Mouse (Mus musculus) CD4-positive naive resting alpha-beta T cell, adult 76 days (primary cell): Measurements from ENCODE around the gene Mapk6. TPM values are rescaled to one million over a fixed set of nuclear protein-coding genes. Genes with fewer than 3 reads are reported as not detected.

ENCODE experiments used
- total RNA-seq: library from RNA; stranded (reverse); gene quantifications from one replicate; pipeline ENCODE4 v1.2.4, GENCODE M21; 2023

Gene Mapk6
- 85.2 TPM for total RNA-seq

DNA sequence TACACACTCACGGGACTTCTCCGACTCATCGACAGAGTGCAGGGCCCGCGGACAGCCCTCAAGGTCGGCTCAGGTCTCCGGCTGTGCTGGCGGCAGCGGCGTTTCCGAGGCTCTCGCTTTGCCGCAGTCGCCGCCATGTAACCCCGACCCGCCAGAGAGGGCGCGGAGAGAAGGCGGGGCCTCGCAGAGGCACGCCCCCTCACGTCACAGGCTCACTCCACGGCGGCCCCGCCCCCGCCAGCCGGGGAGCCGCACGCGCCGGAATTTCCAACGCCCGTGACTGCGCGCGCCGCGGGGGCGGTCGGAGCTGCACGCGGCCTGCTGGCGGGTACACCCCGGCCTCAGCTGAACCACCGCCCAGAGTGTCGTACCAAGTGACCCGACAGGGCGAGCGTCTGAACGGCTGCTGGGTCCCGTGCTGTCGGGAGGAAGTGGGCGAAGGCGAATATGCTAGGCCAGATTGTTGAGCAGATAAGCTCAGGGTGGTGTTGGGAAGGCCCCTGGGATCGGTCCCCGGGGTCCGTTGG lies at the start of gene Mapk6:
Mapk6 (minus strand) TSS at position 154 of the 527 bp plus-strand sequence.

DNA sequence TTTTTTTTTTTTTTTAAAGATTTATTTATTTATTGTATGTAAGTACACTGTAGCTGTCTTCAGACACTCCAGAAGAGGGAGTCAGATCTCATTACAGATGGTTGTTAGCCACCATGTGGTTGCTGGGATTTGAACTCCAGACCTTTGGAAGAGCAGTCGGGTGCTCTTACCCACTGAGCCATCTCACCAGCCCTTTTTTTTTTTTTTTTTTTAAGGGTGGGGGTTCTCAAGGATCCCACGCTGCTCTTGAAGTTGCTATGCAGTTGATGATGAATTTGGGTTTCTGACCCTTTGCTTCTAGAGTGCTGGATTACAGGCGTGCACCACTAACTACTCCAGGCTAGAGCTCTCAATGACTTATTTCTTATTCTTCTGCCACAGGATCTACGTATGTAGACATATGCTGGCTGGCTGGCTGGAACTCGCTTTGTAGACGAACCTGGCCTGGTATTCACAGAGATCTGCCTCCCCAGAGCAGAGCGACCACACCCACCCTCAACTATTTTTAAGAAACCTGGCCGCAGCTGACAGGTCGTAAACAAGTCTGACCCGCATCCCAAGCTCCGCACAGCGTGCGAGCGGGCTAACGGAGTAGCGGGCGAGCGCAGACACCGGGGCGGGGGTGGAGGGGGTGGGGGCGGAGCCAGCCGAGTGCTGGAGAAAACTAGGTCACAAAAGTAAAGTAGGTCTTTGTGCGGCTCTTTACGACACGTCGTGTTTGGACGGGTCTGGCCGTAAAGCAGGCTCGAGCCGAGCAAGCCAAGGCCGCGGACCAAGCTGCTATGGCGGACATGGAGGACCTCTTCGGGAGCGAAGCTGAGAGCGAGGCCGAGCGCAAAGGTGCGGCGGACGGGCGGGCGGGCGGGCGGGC lies 31.2 kb upstream of the Mapk6 start, which contains the start of gene Leo1:
Leo1 (plus strand) TSS at position 729 of the 871 bp plus-strand sequence.

DNA sequence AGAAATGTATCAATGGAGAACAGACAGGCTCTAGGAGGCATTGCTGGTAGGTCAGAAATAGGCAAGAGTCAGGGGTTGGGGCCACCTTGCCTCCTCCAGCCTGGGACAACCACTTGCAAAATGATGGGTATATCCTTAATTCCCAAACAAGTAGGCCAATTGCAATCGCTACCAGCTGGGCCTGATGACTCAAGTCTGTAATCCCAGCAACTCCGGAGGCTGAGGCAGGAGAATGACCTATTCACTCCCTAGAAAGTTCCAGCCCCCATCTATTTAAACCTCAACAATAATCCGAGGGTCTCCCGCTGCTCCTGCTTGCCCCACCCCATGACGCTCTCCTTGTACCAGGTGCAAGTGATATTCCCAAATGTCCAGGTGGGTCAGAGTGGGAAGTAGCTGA lies 62.3 kb downstream of the Mapk6 start, which contains the start of gene Bcl2l10:
Bcl2l10 (plus strand) TSS at position 301 of the 400 bp plus-strand sequence.

Other genes with a start within 250 kb of the Mapk6 start
- gene Myo5c, start 178.0 kb downstream of the Mapk6 start, total RNA-seq: 0.32 TPM
- 2.6 TPM for gene Gnb5, start 103.7 kb downstream of the Mapk6 start, total RNA-seq
- not detected for gene Bcl2l10, start 62.2 kb downstream of the Mapk6 start, total RNA-seq
- gene Leo1, start 31.5 kb upstream of the Mapk6 start, total RNA-seq: 25.0 TPM
- 148 TPM for gene Tmod3, start 149.7 kb upstream of the Mapk6 start, total RNA-seq
- gene Tmod2, start 201.3 kb upstream of the Mapk6 start, total RNA-seq: 0.15 TPM
- gene Lysmd2, start 215.7 kb upstream of the Mapk6 start, total RNA-seq: 3.0 TPM